Mouse (Mus musculus): ENCODE results near the gene Ccdc65.

Ccdc65 gene

GRCm38 (mm10) chr15:98692171-98692715 lies 15.8 kb upstream of the Ccdc65 start:
- in situ Hi-C loops (cut with MseI, MboI), result no loop called here

GRCm38 (mm10) chr15:98695726-98696125 lies 12.3 kb upstream of the Ccdc65 start:
- in situ Hi-C loops (cut with MseI, MboI), result no loop called here

- in situ Hi-C loops (cut with MseI, MboI), result no loop called here
These were observed 11.8 kb upstream of the Ccdc65 start for GRCm38 (mm10) chr15:98696216-98696615.

GRCm38 (mm10) chr15:98699190-98700105 lies 8.6 kb upstream of the Ccdc65 start:
- in situ Hi-C loops (cut with MseI, MboI), result loop anchor here in 1 of 2 experiments (5.0 kb wide), 1 partner anchor 37 kb away; the partner anchor contains the start of gene Ddx23

GRCm38 (mm10) chr15:98704312-98704711 lies 3.7 kb upstream of the Ccdc65 start:
- in situ Hi-C loops (cut with MseI, MboI), result loop anchor here in 1 of 2 experiments (5.0 kb wide), 1 partner anchor 42 kb away; the partner anchor contains the start of gene Ddx23

- in situ Hi-C loops (cut with MseI, MboI), result no loop called here
These were observed 2.4 kb downstream of the Ccdc65 start for GRCm38 (mm10) chr15:98710442-98710841.

- in situ Hi-C loops (cut with MseI, MboI), result no loop called here
These were observed 6.2 kb downstream of the Ccdc65 start for GRCm38 (mm10) chr15:98714230-98714652.

GRCm38 (mm10) chr15:98717301-98717700 lies 9.3 kb downstream of the Ccdc65 start:
- in situ Hi-C loops (cut with MseI, MboI), result no loop called here

- in situ Hi-C loops (cut with MseI, MboI), result no loop called here
These were observed 14.2 kb downstream of the Ccdc65 start for GRCm38 (mm10) chr15:98722191-98722590.

GRCm38 (mm10) chr15:98722854-98723253 lies 14.8 kb downstream of the Ccdc65 start:
- in situ Hi-C loops (cut with MseI, MboI), result no loop called here

- in situ Hi-C loops (cut with MseI, MboI), result no loop called here
These were observed 16.4 kb downstream of the Ccdc65 start for GRCm38 (mm10) chr15:98724441-98724840.

- in situ Hi-C loops (cut with MseI, MboI), result no loop called here
These were observed 18.1 kb downstream of the Ccdc65 start for GRCm38 (mm10) chr15:98726079-98726478.

GRCm38 (mm10) chr15:98726746-98727145 lies 18.7 kb downstream of the Ccdc65 start:
- in situ Hi-C loops (cut with MseI, MboI), result no loop called here

- in situ Hi-C loops (cut with MseI, MboI), result no loop called here
These were observed 19.7 kb downstream of the Ccdc65 start, which contains the start of gene Fkbp11 for GRCm38 (mm10) chr15:98727443-98728321. Gene Fkbp11 (minus strand): TSS chr15:98728198.

GRCm38 (mm10) chr15:98728366-98728765 lies 20.4 kb downstream of the Ccdc65 start:
- in situ Hi-C loops (cut with MseI, MboI), result no loop called here

GRCm38 (mm10) chr15:98729791-98730545 lies 22.0 kb downstream of the Ccdc65 start:
- in situ Hi-C loops (cut with MseI, MboI), result no loop called here

GRCm38 (mm10) chr15:98730790-98731189 lies 22.8 kb downstream of the Ccdc65 start:
- in situ Hi-C loops (cut with MseI, MboI), result no loop called here

- in situ Hi-C loops (cut with MseI, MboI), result no loop called here
These were observed 24.1 kb downstream of the Ccdc65 start for GRCm38 (mm10) chr15:98732006-98732531.

GRCm38 (mm10) chr15:98733370-98733769 lies 25.4 kb downstream of the Ccdc65 start:
- in situ Hi-C loops (cut with MseI, MboI), result no loop called here

- in situ Hi-C loops (cut with MseI, MboI), result no loop called here
These were observed 26.1 kb downstream of the Ccdc65 start for GRCm38 (mm10) chr15:98733976-98734566.

All from mouse trophoblast stem cell (cell line).